Mouse (Mus musculus): ENCODE results near the gene Capn13. TPM values are rescaled to one million over a fixed set of nuclear protein-coding genes. Genes with fewer than 3 reads are reported as not detected.
A peak's percentile ranks its signal among the peaks of the same experiment; 100 is the strongest.

Gene Capn13
- polyA plus RNA-seq, 1 experiment from 2014 or later = 1.7 TPM

- 0 out of 2 replicates have a peak, but pooled peaks have one; percentile 5 for TF ChIP-seq CTCF (IDR thresholded peaks at IDR 0.05; ENCODE audit: low read depth)
- Histone ChIP-seq H3K9ac (ENCODE audit: low read depth, low read length) (no peak overlapping the region), H3K4me3 (ENCODE audit: low read depth, low read length) (no peak overlapping the region), H3K9me3 (ENCODE audit: control insufficient read depth) (no peaks in the 10 kb centered on the region), H3K4me1 (replicated peaks; ENCODE audit: control insufficient read depth, insufficient read depth, low read length) (no peaks in the 10 kb centered on the region), H3K4me2 (replicated peaks; ENCODE audit: low read depth) (no peak overlapping the region), H3K27ac (ENCODE audit: low read depth, low read length) (no peak overlapping the region), H3K36me3 (ENCODE audit: control insufficient read depth, insufficient read depth) (no peaks in the 10 kb centered on the region), H3K27me3 (replicated peaks; ENCODE audit: control insufficient read depth, insufficient read depth, low read length) (no peaks in the 10 kb centered on the region)
- 41% methylated on average over 7 of the region's 7 CpGs for WGBS
- ATAC-seq = peak; percentile 81
Measured at GRCm38 (mm10) chr17:73377778-73378484, 22.7 kb downstream of the Capn13 start.

- Histone ChIP-seq H3K4me3 (ENCODE audit: low read depth, low read length) (no peak overlapping the region), H3K27me3 (replicated peaks; ENCODE audit: control insufficient read depth, insufficient read depth, low read length) (no peaks in the 10 kb centered on the region), H3K36me3 (ENCODE audit: control insufficient read depth, insufficient read depth) (no peaks in the 10 kb centered on the region), H3K4me1 (replicated peaks; ENCODE audit: control insufficient read depth, insufficient read depth, low read length) (no peaks in the 10 kb centered on the region), H3K4me2 (replicated peaks; ENCODE audit: low read depth) (no peak overlapping the region), H3K27ac (ENCODE audit: low read depth, low read length) (no peak overlapping the region), H3K9me3 (ENCODE audit: control insufficient read depth) (no peaks in the 10 kb centered on the region), H3K9ac (ENCODE audit: low read depth, low read length) (no peak overlapping the region)
- no peak for TF ChIP-seq CTCF (IDR thresholded peaks at IDR 0.05; ENCODE audit: low read depth)
- 21% methylated on average over 3 of the region's 3 CpGs for WGBS
- peak; percentile 78 for ATAC-seq
Measured at GRCm38 (mm10) chr17:73367334-73367733, 33.3 kb downstream of the Capn13 start.

GRCm38 (mm10) chr17:73361054-73361453 is 39.6 kb downstream of the Capn13 start:
- Histone ChIP-seq H3K9me3 (ENCODE audit: control insufficient read depth) (no peaks in the 10 kb centered on the region), H3K36me3 (ENCODE audit: control insufficient read depth, insufficient read depth) (no peaks in the 10 kb centered on the region), H3K4me3 (ENCODE audit: low read depth, low read length) (no peak overlapping the region), H3K27me3 (replicated peaks; ENCODE audit: control insufficient read depth, insufficient read depth, low read length) (no peaks in the 10 kb centered on the region), H3K4me1 (replicated peaks; ENCODE audit: control insufficient read depth, insufficient read depth, low read length) (no peaks in the 10 kb centered on the region), H3K4me2 (replicated peaks; ENCODE audit: low read depth) (no peak overlapping the region), H3K27ac (ENCODE audit: low read depth, low read length) (no peak overlapping the region), H3K9ac (ENCODE audit: low read depth, low read length) (no peak overlapping the region)
- 72% methylated on average over 5 of the region's 5 CpGs for WGBS
- no peak for TF ChIP-seq CTCF (IDR thresholded peaks at IDR 0.05; ENCODE audit: low read depth)
- ATAC-seq = no peak

- H3K9me3 ChIP-seq (ENCODE audit: control insufficient read depth) = no peaks in the 10 kb centered on the region
- peak; percentile 70 for TF ChIP-seq CTCF (IDR thresholded peaks at IDR 0.05; ENCODE audit: low read depth)
- no peak overlapping the region for H3K4me3 ChIP-seq (ENCODE audit: low read depth, low read length)
- H3K9ac ChIP-seq (ENCODE audit: low read depth, low read length) = no peak overlapping the region
- H3K4me1 ChIP-seq (replicated peaks; ENCODE audit: control insufficient read depth, insufficient read depth, low read length) = no peaks in the 10 kb centered on the region
- no peaks in the 10 kb centered on the region for H3K36me3 ChIP-seq (ENCODE audit: control insufficient read depth, insufficient read depth)
- no peaks in the 10 kb centered on the region for H3K27me3 ChIP-seq (replicated peaks; ENCODE audit: control insufficient read depth, insufficient read depth, low read length)
- WGBS = 67% methylated on average over 6 of the region's 6 CpGs
- no peak overlapping the region for H3K27ac ChIP-seq (ENCODE audit: low read depth, low read length)
- H3K4me2 ChIP-seq (replicated peaks; ENCODE audit: low read depth) = no peak overlapping the region
- no peak for ATAC-seq
Measured at GRCm38 (mm10) chr17:73343632-73344390, 56.9 kb downstream of the Capn13 start.

- ATAC-seq = no peak
Measured at GRCm38 (mm10) chr17:73342673-73343072, 58.0 kb downstream of the Capn13 start.

GRCm38 (mm10) chr17:73329071-73329470 is 71.6 kb downstream of the Capn13 start:
- H3K9me3 ChIP-seq (ENCODE audit: control insufficient read depth) = no peaks in the 10 kb centered on the region
- H3K27ac ChIP-seq (ENCODE audit: low read depth, low read length) = no peak overlapping the region
- 68% methylated on average over 5 of the region's 5 CpGs for WGBS
- H3K27me3 ChIP-seq (replicated peaks; ENCODE audit: control insufficient read depth, insufficient read depth, low read length) = no peaks in the 10 kb centered on the region
- H3K4me2 ChIP-seq (replicated peaks; ENCODE audit: low read depth) = no peak overlapping the region
- no peak overlapping the region for H3K9ac ChIP-seq (ENCODE audit: low read depth, low read length)
- H3K4me3 ChIP-seq (ENCODE audit: low read depth, low read length) = no peak overlapping the region
- no peaks in the 10 kb centered on the region for H3K36me3 ChIP-seq (ENCODE audit: control insufficient read depth, insufficient read depth)
- H3K4me1 ChIP-seq (replicated peaks; ENCODE audit: control insufficient read depth, insufficient read depth, low read length) = no peaks in the 10 kb centered on the region
- ATAC-seq = no peak
- no peak for TF ChIP-seq CTCF (IDR thresholded peaks at IDR 0.05; ENCODE audit: low read depth)

More at GRCm38 (mm10) chr17:73342673-73343072, 58.0 kb downstream of the Capn13 start:
- Histone ChIP-seq H3K27me3 (replicated peaks; ENCODE audit: control insufficient read depth, insufficient read depth, low read length) (no peaks in the 10 kb centered on the region), H3K4me2 (replicated peaks; ENCODE audit: low read depth) (no peak overlapping the region), H3K36me3 (ENCODE audit: control insufficient read depth, insufficient read depth) (no peaks in the 10 kb centered on the region), H3K4me3 (ENCODE audit: low read depth, low read length) (no peak overlapping the region), H3K9ac (ENCODE audit: low read depth, low read length) (no peak overlapping the region), H3K4me1 (replicated peaks; ENCODE audit: control insufficient read depth, insufficient read depth, low read length) (no peaks in the 10 kb centered on the region), H3K27ac (ENCODE audit: low read depth, low read length) (no peak overlapping the region), H3K9me3 (ENCODE audit: control insufficient read depth) (no peaks in the 10 kb centered on the region)
- no peak for TF ChIP-seq CTCF (IDR thresholded peaks at IDR 0.05; ENCODE audit: low read depth)
- WGBS = 86% methylated on average over 14 of the region's 14 CpGs
